Mouse (Mus musculus): ENCODE results near the gene 4930556J24Rik.
A peak's percentile ranks its signal among the peaks of the same experiment; 100 is the strongest.
"Not testable (repeated sequence)": the region's sequence is repeated elsewhere in the genome, so short reads cannot be mapped to it uniquely, and the experiment has no call there.

The 4930556J24Rik gene

DNA sequence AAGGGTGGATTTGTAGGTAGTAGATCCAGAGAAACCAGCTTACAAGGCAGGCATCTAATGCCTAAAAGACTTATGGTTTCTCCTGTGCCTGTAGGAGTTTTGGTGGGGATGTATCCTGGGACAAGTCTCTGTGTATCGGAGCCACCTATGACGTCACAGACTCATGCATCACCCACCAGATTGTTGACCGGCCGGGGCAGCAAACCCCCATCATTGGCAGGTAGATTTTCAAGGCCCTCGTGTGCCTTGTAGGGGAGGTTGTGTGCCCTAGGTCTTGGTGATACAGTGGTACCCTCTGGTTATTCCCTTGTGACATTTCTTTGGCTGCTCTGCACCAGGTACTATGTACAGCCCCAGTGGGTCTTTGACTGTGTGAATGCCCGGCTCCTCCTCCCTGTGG lies at the start of gene 4930556J24Rik:
Gene 4930556J24Rik (minus strand): TSS at position 101 of the 400 bp plus-strand sequence.
- DNase-seq, result no peak

DNA sequence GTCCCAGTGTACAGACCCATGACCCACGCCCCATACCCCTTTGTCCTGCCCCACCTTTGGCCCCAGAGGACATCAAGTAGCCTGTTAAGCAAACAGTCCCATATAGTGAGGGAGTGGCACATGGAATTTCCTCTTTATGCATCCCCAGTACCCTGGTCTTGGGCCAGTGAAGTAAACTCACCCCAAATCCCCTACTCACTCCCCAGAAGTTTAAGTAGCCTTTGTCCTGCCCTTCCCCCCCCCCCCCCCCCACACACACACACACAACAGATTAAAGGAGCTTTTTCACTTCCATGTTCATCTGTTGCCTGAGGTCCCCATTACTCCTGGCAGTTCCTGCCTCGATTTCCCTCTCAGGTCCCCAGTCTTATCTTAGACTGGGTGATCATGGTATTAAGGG lies 46.7 kb upstream of the 4930556J24Rik start:
- no peak for DNase-seq

DNA sequence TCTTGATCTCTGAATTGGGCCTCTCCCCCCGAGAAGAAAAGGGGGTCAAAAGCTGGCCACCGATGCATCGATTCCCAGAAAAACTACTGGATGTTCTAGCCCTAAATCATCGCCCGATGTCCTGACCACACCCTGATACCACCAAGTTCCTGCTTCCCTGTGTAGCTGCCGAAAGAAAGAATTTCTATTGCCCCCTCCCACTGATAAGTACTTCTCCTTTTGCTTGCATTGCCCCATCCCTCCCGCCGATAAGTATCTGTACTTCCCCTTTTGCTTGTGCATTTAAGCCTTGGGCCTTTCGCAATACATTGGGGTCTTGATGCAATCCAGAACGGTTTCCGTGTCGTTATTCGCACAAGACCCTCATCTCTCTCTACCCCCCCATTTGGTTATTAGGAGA lies 45.5 kb upstream of the 4930556J24Rik start:
- not testable (repeated sequence) for DNase-seq

DNA sequence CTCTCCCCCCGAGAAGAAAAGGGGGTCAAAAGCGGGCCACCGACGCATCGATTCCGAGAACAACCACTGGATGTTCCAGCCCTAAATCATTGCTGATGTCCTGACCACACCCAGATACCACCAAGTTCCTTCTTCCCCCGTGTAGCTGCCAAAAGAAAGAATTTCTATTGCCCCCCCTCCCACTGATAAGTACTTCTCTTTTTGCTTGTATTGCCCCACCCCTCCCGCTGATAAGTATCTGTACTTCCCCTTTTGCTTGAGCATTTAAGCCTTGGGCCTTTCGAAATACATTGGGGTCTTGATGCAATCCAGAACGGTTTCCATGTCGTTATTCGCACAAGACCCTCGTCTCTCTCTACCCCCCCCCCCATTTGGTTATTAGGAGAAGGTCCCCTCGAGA lies 39.2 kb upstream of the 4930556J24Rik start:
- not testable (repeated sequence) for DNase-seq

DNA sequence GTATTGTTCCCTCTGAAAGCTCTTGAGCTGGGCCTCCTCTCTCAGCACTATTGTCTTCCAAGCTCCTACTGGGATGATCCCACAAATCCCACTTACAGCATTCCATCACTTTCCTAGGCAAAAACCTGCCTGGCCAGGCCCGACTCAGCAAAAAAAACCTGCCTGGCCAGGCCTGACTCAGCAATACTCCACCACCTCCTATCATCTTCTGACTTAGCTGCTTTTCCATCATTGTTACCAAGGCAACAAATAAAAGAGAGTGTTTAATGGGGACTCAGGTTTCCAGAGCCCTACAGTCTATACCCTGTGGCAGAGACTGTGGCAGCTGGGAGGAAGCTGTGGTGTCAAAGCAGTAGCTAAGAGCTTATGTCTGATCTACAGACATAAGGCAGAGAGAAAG lies 36.0 kb upstream of the 4930556J24Rik start:
- DNase-seq, result no peak

DNA sequence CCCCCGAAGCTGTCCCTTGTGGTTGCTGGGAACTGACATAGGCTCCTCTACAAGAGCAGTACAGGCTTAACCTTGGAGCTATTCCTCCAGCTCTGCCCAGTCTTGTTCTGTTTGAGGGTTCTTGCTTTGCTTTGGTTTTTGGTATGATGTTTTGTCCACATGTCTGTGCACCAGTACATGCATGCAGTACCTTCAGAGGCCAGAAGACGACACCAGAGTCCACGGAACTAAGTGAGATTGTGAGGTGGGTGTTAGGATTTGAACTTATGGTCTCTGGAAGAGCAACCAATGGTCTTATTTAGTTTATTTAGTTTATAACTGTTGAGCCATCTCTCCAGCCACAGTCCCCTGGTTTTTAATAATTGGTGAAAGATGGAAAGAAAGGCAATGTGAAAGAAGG lies 29.9 kb upstream of the 4930556J24Rik start:
- DNase-seq, result no peak

DNA sequence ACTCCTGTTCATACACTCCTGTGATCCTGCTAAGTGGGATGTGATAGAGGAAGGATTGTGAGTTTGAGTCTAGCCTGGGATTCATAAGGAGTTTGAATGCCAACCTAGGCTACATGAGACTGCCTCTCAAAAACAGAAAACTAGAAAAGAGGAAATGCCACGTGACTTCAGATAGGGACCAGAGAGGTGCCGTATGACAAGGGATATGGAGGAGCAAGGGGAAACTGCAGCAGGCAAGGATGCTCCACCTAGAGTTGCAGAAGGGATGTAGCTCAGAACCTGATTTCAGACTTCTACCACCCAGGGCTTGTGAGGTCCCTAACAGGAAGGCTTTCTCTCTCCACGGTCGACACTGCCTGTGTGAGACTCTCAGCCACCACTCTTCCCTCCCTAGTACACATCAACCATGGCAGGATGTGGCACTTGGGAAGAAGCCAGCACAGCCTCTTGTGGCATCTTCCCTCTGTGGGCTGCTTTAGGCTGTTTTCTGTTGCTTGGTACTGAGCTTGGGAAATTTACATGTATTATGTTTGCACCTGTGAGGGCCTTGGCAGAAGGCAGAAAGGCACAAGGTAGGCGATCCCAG lies 28.7 kb upstream of the 4930556J24Rik start:
- no peak for DNase-seq

DNA sequence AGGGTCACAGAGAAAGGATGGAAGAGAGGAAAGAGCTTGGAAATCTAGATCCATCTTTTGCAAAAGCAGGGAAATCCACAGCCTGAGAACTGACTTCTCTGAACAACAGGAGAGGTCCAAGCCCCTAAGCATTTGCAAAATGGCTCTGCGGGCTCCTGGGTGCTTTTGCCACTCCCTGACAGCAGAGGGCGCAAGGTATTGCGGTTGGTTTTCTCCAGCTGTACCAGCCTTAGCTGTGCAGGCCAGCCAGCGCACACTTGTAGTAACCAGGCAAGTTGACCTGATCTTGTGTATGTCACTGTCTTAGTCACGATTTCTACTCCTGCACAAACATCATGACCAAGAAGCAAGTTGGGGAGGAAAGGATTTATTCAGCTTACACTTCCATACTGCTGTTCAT lies 25.0 kb upstream of the 4930556J24Rik start:
- no peak for DNase-seq

DNA sequence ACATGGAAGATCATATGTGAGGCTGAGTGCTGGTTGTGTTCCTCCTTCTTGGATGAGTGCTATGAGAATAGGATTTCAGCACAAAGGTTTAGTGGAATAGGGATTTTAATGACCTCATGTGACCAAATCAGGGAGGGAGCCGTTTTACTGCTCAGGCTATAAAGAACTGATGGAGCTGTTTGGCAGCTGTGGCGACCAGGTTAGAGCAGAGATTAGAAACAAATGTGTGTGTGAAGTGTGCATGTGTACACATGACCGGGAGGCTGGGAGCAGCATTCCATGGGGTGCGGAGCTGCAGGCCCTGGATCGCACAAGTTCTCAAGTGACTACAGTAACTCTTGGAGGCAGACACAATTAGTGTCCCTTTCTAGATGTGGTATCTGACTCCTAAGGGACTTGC lies 23.0 kb upstream of the 4930556J24Rik start:
- no peak for DNase-seq

DNA sequence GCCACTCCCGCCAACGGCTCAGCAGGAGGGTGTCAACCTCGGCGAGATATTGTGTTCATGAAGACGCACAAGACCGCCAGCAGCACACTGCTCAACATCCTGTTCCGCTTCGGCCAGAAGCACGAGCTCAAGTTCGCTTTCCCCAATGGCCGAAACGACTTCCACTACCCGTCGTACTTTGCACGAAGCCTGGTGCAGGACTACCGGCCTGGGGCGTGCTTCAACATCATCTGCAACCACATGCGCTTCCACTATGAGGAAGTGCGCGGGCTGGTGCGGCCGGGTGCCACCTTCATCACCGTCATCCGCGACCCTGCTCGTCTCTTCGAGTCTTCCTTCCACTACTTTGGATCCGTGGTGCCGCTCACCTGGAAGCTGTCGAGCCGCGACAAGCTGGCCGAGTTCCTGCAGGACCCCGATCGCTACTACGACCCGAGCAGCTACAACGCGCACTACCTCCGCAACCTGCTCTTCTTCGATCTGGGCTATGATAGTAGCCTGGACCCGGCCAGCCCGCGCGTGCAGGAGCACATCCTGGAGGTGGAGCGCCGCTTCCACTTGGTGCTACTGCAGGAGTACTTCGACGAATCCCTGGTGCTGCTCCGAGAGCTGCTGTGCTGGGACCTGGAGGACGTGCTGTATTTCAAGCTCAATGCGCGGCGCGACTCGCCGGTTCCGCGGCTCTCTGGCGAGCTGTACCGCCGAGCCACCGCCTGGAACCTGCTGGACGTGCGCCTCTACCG lies 21.6 kb upstream of the 4930556J24Rik start:
- no peak for DNase-seq

DNA sequence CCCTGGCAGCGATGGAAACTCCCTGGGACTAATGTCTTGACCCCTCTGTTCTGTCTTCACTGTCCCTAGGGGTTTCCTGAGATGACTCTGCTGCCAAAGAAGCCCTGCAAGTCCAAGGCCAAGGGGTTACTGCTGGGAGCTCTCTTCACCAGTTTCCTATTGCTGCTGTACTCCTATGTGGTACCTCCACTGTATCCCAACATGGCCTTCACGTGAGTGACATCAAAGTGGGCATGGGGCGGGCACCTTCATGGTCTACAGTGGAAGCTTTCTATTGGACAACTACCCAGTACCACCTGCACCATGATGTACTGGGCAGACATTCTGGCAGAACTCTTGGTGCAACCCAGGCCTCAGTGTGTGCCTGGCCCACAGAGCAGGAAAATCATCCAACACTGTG lies 20.3 kb upstream of the 4930556J24Rik start:
- no peak for DNase-seq

DNA sequence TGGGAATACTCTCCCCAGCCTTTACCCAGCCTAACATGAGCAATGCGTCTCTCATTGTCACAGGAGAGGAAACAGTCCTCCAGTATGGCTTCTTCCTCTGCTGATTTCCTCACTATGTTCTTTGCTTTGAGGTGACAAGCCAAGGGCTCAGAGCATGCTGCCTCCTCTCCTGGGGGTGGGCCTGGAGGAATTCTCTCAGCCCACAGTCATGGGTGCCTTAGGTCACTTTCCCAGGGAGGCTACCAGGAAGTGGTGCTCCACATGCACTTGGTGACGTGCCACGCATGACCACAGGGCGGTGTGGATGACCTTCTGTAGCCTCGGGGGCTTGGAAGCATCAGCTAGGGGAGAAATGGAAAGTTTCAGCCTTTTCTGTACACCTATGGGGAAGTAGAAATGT lies 18.9 kb upstream of the 4930556J24Rik start:
- no peak for DNase-seq

DNA sequence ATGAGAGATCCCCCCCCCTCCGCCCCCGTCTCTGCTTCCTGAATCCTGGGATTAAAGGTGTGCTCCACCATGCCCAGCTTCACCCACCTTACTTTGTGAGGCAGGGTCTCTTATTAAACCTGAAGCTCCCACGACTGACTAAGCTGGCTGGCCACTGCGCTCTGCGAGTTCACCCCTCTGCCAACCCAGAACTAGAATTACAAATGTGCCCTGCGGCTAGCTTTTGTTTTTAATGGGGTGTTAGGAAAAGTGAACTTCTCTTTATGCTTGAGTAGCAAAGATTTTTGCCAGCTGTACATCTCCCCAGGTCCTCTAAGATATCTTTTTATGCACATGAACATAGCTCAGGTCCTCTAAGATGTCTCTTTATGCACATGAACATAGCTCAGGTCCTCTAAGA lies 17.3 kb upstream of the 4930556J24Rik start:
- no peak for DNase-seq

DNA sequence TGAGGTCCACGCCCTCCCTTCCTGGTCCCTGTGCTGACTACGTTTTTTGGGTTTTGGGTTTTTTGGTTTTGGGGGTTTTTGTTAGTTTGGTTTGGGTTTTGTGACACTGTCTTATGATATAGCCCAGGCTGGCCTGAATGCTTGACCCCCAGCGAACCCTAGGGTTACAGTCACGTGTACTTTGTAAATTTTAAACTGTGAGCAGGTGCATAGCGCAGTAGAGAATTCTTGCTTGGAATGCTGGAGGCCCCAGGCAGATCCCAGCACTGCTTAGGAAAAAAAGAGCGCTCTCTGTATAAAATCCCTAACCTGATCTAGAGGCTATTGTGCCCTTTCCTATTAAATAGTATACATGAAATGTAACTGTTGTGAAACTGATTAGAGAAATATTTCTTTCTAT lies 16.6 kb upstream of the 4930556J24Rik start:
- no peak for DNase-seq

DNA sequence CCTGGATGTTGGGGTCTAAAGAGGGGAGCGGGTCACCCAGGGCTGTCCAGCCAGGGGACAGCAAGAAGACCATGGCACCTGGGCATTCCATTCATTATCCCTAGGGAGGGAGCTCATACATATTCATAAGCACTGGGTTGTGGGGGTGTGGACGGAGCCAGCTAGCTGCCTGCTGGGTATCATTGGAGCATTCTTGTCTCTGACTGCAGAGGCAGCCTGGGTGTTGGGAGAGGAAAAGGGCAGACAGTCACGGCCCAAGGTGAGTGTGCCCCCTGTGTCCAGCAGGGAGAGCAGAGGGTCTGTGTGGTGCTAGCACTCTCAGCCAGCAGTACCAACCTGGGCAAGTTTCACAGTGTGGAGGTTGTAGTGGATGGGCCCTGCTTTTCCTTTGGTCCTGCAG lies 13.2 kb upstream of the 4930556J24Rik start:
- DNase-seq, result no peak

DNA sequence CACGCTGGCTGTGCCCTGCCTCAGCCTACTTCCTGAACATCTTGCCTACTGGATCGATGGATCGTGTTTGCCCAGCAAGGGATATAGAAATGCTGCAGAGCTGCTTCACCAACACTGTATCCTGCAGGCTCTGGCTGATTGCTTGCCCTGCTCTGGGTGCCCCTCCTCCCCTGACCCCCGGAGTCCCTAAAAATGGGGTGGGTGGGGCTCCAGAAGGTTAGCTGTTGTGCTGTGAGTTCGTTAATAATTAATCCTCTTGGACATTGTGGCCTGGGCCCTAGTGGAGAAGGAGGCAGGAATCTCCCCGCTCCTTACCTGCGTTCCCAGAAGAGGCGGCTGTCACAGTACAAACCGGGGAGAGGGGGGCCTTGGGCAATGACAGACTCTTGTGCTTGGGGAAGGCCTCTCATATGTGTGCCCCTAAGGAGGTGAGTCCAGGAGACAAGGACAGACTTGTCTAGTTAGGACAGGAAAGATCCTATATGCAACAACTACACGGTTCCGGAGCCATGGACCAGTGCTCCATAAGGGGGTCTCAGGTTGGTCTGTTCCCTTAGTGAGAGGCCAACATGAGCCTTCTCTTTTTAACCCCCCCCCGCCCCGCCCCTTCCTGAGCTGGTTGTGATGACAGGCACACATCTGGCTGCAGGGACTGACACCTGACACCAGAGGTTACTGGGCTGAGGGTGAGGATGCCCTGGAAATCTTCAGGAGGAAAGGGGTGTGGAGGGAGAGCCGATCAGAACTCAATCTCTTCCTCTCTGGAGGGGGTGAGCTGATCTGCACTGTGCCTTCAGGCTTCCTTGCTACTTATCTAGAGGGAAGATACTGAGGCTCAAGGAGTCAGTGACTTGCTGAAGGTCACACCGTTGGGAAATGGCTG lies 7.5 kb upstream of the 4930556J24Rik start:
- no peak for DNase-seq

DNA sequence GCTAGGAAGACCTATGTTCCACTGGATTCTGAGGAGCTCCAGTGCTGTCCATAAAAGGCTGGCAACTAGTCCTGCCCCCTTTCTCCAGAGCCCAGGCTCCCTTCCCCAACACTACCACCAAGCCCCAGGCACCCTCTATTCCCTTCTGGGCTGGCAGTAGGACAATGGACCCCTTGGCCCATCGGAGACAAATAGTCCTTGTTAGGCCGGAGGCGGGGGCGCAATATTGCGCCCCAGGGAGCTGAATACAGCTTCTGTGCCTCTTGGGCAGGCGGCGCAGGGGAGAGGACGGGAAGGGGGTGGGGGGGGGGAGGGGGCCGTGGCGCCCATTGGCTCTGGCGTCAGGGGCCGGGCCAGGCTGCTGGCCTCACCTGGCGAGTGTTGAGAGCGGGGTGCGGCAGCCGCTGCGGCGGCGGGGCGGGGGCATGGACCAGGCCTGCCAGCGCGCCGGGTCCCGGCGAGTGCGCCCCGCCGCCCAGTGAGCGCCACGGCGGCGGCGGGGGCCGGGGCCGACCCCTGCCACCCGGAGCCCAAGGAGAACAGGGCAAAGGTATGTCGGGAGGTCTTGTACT lies 6.8 kb upstream of the 4930556J24Rik start, which contains the start of gene Gal3st1:
Gene Gal3st1 (plus strand): TSS at position 346 of the 572 bp plus-strand sequence.
- DNase-seq, result peak; percentile 33

DNA sequence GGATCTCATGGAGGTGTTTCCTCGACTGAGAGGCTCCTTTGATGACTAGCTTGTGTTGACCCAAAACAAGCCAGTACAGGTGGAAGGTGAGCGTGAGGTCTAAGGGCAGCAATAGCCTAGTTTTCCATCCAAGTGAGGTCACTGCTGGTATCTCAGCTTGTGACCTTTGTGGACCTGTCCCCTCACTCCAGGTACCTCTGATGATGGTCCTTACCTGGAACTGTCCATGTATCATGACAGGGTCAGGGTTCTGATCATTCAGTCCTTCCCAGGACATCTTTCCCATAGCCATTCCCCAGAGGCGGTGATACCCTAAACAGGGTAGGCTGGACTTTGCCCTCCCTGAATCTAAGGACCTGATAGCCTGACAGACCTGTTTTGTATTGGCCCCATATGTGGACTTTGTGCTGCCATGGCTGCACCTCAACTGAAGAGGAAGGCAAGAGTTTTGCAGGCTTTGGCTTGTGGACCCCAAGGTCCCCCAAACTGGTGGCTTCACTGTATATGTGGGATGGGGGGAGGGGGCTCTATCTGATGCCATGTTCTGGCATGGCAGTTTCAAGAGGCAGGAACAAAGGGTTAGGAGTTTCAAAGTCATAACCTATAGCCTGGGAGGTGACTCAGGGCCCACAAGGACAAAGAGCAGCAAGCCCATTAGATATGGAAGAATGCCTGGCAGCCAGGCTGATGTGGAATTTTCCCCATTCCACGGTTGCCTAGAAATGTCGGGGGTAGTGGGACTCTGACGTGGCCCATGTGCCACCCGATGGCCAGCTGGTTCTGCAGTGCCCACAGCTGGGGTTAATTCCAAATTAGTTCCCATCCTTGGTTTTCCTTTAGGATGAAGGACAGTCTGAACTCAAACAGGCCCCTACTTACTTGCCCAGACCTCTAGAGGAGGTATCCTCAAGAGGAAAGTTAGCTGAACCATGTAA lies 6.0 kb upstream of the 4930556J24Rik start:
- DNase-seq, result no peak

DNA sequence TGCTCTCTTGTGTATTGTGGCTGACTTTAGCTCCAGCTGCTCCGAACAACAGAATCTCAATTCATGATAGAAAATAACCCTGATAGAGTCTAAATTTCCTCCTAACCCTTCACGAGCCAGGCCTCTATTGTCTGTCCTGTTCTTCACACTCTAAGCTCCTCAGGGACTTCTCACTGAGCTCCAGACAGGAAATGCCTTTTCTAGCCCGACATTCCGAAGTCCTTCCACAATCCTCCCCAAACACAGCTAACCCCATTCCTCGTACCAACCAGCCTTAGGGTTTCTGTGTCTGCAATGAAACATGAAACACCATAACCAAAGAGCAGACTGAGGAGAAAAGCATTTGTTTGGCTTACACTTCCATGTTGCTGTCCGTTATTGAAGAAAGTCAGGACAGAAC lies 5.0 kb upstream of the 4930556J24Rik start:
- DNase-seq, result no peak

DNA sequence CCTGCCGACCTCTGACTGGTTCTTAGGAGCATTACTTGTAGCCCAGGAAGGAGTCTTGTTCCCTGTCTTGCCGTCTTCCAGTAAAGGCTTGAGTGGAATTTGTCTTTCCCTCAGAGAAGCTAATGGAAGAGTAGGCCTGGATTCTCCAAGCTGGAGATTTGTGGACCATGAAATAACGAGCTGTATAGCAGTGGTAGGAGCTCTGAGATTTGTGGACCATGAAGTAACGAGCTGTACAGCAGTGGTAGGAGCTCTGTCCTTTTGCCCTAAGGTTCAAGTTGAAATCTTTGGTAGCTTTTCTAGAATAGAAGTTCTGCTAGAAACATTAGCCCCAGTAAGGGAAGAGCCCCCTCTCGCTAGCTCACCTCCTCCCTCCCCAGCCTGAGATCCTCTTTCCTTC lies 1.8 kb upstream of the 4930556J24Rik start:
- no peak for DNase-seq

DNA sequence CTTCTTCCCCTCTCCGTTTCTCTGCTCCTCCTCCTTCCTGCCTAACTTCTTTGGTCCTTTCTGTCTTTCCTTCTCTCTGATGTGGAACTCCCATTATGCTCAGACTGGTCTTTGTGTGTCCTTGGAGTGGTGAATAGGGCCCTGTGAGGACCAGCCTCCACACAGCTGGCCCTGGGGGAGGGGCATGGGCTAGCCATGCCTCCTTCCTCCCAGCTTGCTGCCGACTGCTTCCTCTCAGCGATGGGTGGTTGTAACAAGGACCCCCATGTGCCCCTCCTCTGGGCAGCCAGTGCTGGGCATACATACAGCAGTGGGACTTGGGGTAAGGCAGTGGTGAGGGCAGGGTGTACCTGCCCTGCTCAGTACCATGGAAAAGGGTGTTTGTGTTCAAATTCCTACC lies 2.3 kb downstream of the 4930556J24Rik start:
- DNase-seq, result no peak

DNA sequence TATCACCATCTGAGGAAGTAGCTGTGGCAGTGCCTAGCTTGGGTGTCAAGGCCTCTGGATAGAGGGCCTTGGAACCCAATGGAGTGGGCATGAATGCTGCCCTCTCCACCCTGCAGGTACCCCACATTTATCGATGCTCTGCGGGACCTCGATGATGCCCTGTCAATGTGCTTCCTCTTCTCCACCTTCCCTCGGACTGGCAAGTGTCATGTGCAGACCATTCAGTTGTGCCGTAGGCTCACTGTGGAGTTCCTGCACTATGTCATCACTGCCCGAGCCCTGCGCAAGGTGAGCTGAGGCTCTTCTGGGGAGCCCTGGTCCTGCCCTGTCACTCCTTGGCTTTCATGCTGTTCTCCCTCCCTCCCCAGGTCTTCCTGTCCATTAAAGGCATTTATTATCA lies 3.5 kb downstream of the 4930556J24Rik start:
- DNase-seq, result peak; percentile 1

Data from cerebellum, adult 9-11 months (tissue).